8 mouse cellular contexts compared by ENCODE assay signal in the genomic region with DNA sequence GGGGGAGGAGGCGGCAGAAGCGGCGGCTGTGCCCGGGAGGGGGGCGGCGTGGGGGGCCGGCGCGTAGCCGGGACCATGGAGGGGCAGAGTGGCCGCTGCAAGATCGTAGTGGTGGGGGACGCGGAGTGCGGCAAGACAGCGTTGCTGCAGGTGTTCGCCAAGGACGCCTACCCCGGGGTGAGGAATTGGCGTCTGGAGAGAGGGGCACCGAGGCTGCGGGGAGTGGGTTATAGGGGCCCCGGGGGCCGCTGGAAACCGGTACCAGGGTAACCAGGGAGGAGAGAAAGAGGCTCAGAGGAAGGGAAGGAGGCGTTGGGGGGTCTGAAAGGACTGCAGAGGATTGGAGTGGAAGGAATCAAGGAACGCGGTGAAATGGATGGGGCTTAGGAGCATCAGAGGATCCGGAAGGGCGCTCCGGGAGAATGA. TPM values are rescaled to one million over a fixed set of nuclear protein-coding genes. Genes with fewer than 3 reads are reported as not detected.
A peak's percentile ranks its signal among the peaks of the same experiment; 100 is the strongest.
DNase-seq lines count a peak whose midpoint lies in the region; ATAC-seq and TF ChIP-seq lines count a peak whose summit lies in the region.

No protein-coding gene starts in this region.

- H3K9me3 ChIP-seq in embryonic facial prominence, embryonic 10.5 days, result no peaks in the 10 kb centered on the region
- no peaks in the 10 kb centered on the region for H3K9me3 ChIP-seq in hindbrain, embryonic 11.5 days (ENCODE audit: control insufficient read depth, low read length)
- H3K9me3 ChIP-seq in midbrain, embryonic 12.5 days, result no peaks in the 10 kb centered on the region

- peak overlapping the region; percentile 66 for H3K4me3 ChIP-seq in liver, adult 2 months (ENCODE audit: insufficient read depth, low read depth, low read length)
- H3K4me3 ChIP-seq in embryonic facial prominence, embryonic 10.5 days, result peak overlapping the region; percentile 90
- peak overlapping the region; percentile 90 for H3K4me3 ChIP-seq in hindbrain, embryonic 11.5 days (ENCODE audit: low read depth, low read length)
- peak overlapping the region; percentile 78 for H3K4me3 ChIP-seq in midbrain, embryonic 12.5 days

- 1% methylated on average over 23 of the region's 31 CpGs for WGBS in liver, adult 2 months
- 0% methylated on average over 31 of the region's 31 CpGs for WGBS in embryonic facial prominence, embryonic 10.5 days
- under 1% methylated on average over 23 of the region's 31 CpGs for WGBS in hindbrain, embryonic 11.5 days
- WGBS in midbrain, embryonic 12.5 days, result 0% methylated on average over 30 of the region's 31 CpGs

- no peaks in the 10 kb centered on the region for H3K36me3 ChIP-seq in liver, adult 2 months (ENCODE audit: control insufficient read depth, insufficient read depth, low read length)
- H3K36me3 ChIP-seq in embryonic facial prominence, embryonic 10.5 days (replicated peaks), result peaks cover 7% of the 10 kb centered on the region; the same call in 1 of the 2 replicates
- no peaks in the 10 kb centered on the region for H3K36me3 ChIP-seq in hindbrain, embryonic 11.5 days (ENCODE audit: control insufficient read depth, insufficient read depth, low read length)
- peaks cover 12% of the 10 kb centered on the region for H3K36me3 ChIP-seq in midbrain, embryonic 12.5 days

- no peak for DNase-seq in liver, adult 2 months (ENCODE audit: extremely low read depth, low read depth, low spot score)
- DNase-seq in liver, result no peak
- DNase-seq in embryonic facial prominence, embryonic 10.5 days (ENCODE audit: low spot score), result no peak
- DNase-seq in hindbrain, embryonic 11.5 days (ENCODE audit: low spot score), result peak; percentile 64
- no peak for DNase-seq in adrenal gland, adult 2 months
- DNase-seq in adrenal gland, postnatal 4 days (ENCODE audit: low spot score in 2 of 2), result no peak
- DNase-seq in frontal cortex, adult 2 months (ENCODE audit: extremely low spot score in 1 of 2, low spot score in 1 of 2), result no peak

- H3K27ac ChIP-seq in liver, adult 2 months (replicated peaks; ENCODE audit: insufficient read depth, low read depth, low read length), result no peak overlapping the region
- peak overlapping the region; percentile 88 for H3K27ac ChIP-seq in embryonic facial prominence, embryonic 10.5 days (replicated peaks)
- H3K27ac ChIP-seq in hindbrain, embryonic 11.5 days (ENCODE audit: low read depth, low read length), result peak overlapping the region; percentile 92
- peak overlapping the region; percentile 90 for H3K27ac ChIP-seq in midbrain, embryonic 12.5 days (replicated peaks)

- ATAC-seq in hindbrain, embryonic 11.5 days (ENCODE audit: low FRiP score), result peak; percentile 41; the same call in 1 of the 2 replicates
- no peak; the same call in 1 of the 2 replicates for ATAC-seq in midbrain, embryonic 12.5 days (ENCODE audit: low FRiP score, low read depth)

- peaks cover 1% of the 10 kb centered on the region; the same call in 1 of the 2 replicates for H3K4me1 ChIP-seq in liver, adult 2 months (ENCODE audit: control insufficient read depth, insufficient read depth, low read length)
- H3K4me1 ChIP-seq in embryonic facial prominence, embryonic 10.5 days, result peaks cover 83% of the 10 kb centered on the region
- peaks cover 22% of the 10 kb centered on the region for H3K4me1 ChIP-seq in hindbrain, embryonic 11.5 days (replicated peaks; ENCODE audit: control insufficient read depth, insufficient read depth, low read length)
- H3K4me1 ChIP-seq in midbrain, embryonic 12.5 days, result peaks cover 55% of the 10 kb centered on the region

- H3K9ac ChIP-seq in liver, adult 2 months (ENCODE audit: low read depth, low read length), result peak overlapping the region; percentile 83
- H3K9ac ChIP-seq in hindbrain, embryonic 11.5 days (ENCODE audit: low read depth, low read length), result peak overlapping the region; percentile 95
- peak overlapping the region; percentile 83 for H3K9ac ChIP-seq in midbrain, embryonic 12.5 days (replicated peaks)

- TF ChIP-seq POLR2A in liver, adult 2 months (IDR thresholded peaks at IDR 0.05; ENCODE audit: extremely low read depth, insufficient read depth, low read length), result no peak

- peak overlapping the region; percentile 64 for H3K4me2 ChIP-seq in hindbrain, embryonic 11.5 days (replicated peaks; ENCODE audit: low read depth, low read length)
- peak overlapping the region; percentile 76 for H3K4me2 ChIP-seq in midbrain, embryonic 12.5 days (replicated peaks)

- no peaks in the 10 kb centered on the region for H3K27me3 ChIP-seq in liver, adult 2 months (ENCODE audit: control insufficient read depth, insufficient read depth, low read length)
- H3K27me3 ChIP-seq in embryonic facial prominence, embryonic 10.5 days (replicated peaks; ENCODE audit: low read depth, poor library complexity, severe bottlenecking), result peaks cover 42% of the 10 kb centered on the region
- H3K27me3 ChIP-seq in hindbrain, embryonic 11.5 days (ENCODE audit: control insufficient read depth, insufficient read depth, low read length), result no peaks in the 10 kb centered on the region
- H3K27me3 ChIP-seq in midbrain, embryonic 12.5 days, result peaks cover 3% of the 10 kb centered on the region; the same call in 1 of the 2 replicates

- TF ChIP-seq CTCF in liver, adult 2 months (IDR thresholded peaks at IDR 0.05; ENCODE audit: low read depth, low read length), result no peak

- H3K79me2 ChIP-seq in liver, adult 2 months (ENCODE audit: control insufficient read depth, insufficient read depth, low read length), result no peaks in the 10 kb centered on the region

RNA-seq across cellular contexts. Expression of a gene that starts 2.2 kb away (rescaled TPM):
- 11.0 and 11.2 TPM in 2 replicates for total RNA-seq in liver, adult 2 months (2014; rRNA removed)
- polyA plus RNA-seq in liver, adult 2 months (2012; rRNA removed), result 30.4 and 33.4 TPM in 2 replicates
- polyA plus RNA-seq in embryonic facial prominence, embryonic 10.5 days (2016; fragmentation: Nextera tagmentation; extraction: Ambion mirVana), result 21.3 and 29.6 TPM in 2 replicates
- polyA plus RNA-seq in hindbrain, embryonic 11.5 days (2014; fragmentation: Nextera tagmentation; extraction: Ambion mirVana), result 74.5 and 89.4 TPM in 2 replicates
- 69.3 and 73.0 TPM in 2 replicates for polyA plus RNA-seq in midbrain, embryonic 12.5 days (2016; fragmentation: Nextera tagmentation; extraction: Ambion mirVana)
- total RNA-seq in adrenal gland, adult 2 months (2021), result 100 to 1,000 TPM in 1 of 2 experiments, 10 to 100 TPM in 1; 95.6 to 189 TPM
- 151 and 157 TPM in 2 replicates for polyA plus RNA-seq in adrenal gland, adult 2 months (2012; rRNA removed)
- total RNA-seq in adrenal gland, postnatal 4 days (2021), result 100 to 1,000 TPM; 103 to 105 TPM
- 41.3 and 41.4 TPM in 2 replicates for polyA plus RNA-seq in frontal cortex, adult 2 months (2012; rRNA removed)

RNA-seq across cellular contexts. Expression of a gene that starts 3.5 kb away (rescaled TPM):
- total RNA-seq in liver, adult 2 months (2014; rRNA removed), result 5.5 and 8.0 TPM in 2 replicates
- polyA plus RNA-seq in liver, adult 2 months (2012; rRNA removed), result 18.9 and 22.3 TPM in 2 replicates
- 16.5 and 31.6 TPM in 2 replicates for polyA plus RNA-seq in embryonic facial prominence, embryonic 10.5 days (2016; fragmentation: Nextera tagmentation; extraction: Ambion mirVana)
- polyA plus RNA-seq in hindbrain, embryonic 11.5 days (2014; fragmentation: Nextera tagmentation; extraction: Ambion mirVana), result 88.0 and 127 TPM in 2 replicates
- polyA plus RNA-seq in midbrain, embryonic 12.5 days (2016; fragmentation: Nextera tagmentation; extraction: Ambion mirVana), result 89.5 and 92.3 TPM in 2 replicates
- total RNA-seq in adrenal gland, adult 2 months (2021), result 10 to 100 TPM in 1 of 2 experiments, 1 to 10 TPM in 1; 6.0 to 12.9 TPM
- polyA plus RNA-seq in adrenal gland, adult 2 months (2012; rRNA removed), result 6.0 and 11.3 TPM in 2 replicates
- total RNA-seq in adrenal gland, postnatal 4 days (2021), result 10 to 100 TPM; 16.4 to 20.0 TPM
- 155 and 173 TPM in 2 replicates for polyA plus RNA-seq in frontal cortex, adult 2 months (2012; rRNA removed)

RNA-seq across cellular contexts. Expression of a gene that starts 20.1 kb away (rescaled TPM):
- 24.6 and 37.1 TPM in 2 replicates for total RNA-seq in liver, adult 2 months (2014; rRNA removed)
- polyA plus RNA-seq in liver, adult 2 months (2012; rRNA removed), result 33.8 and 43.6 TPM in 2 replicates
- 2.1 and 3.1 TPM in 2 replicates for polyA plus RNA-seq in embryonic facial prominence, embryonic 10.5 days (2016; fragmentation: Nextera tagmentation; extraction: Ambion mirVana)
- polyA plus RNA-seq in hindbrain, embryonic 11.5 days (2014; fragmentation: Nextera tagmentation; extraction: Ambion mirVana), result 4.5 and 5.0 TPM in 2 replicates
- polyA plus RNA-seq in midbrain, embryonic 12.5 days (2016; fragmentation: Nextera tagmentation; extraction: Ambion mirVana), result 3.0 and 3.9 TPM in 2 replicates
- total RNA-seq in adrenal gland, adult 2 months (2021), result 10 to 100 TPM; 33.2 to 40.5 TPM
- 32.3 and 44.1 TPM in 2 replicates for polyA plus RNA-seq in adrenal gland, adult 2 months (2012; rRNA removed)
- 10 to 100 TPM; 30.0 to 30.3 TPM for total RNA-seq in adrenal gland, postnatal 4 days (2021)
- polyA plus RNA-seq in frontal cortex, adult 2 months (2012; rRNA removed), result 9.0 and 9.1 TPM in 2 replicates

RNA-seq across cellular contexts. Expression of a gene that starts 26.2 kb away (rescaled TPM):
- 236 and 259 TPM in 2 replicates for total RNA-seq in liver, adult 2 months (2014; rRNA removed)
- polyA plus RNA-seq in liver, adult 2 months (2012; rRNA removed), result 193 and 230 TPM in 2 replicates
- polyA plus RNA-seq in embryonic facial prominence, embryonic 10.5 days (2016; fragmentation: Nextera tagmentation; extraction: Ambion mirVana), result 469 and 481 TPM in 2 replicates
- polyA plus RNA-seq in hindbrain, embryonic 11.5 days (2014; fragmentation: Nextera tagmentation; extraction: Ambion mirVana), result 387 and 395 TPM in 2 replicates
- 310 and 319 TPM in 2 replicates for polyA plus RNA-seq in midbrain, embryonic 12.5 days (2016; fragmentation: Nextera tagmentation; extraction: Ambion mirVana)
- 10 to 100 TPM; 34.0 to 75.2 TPM for total RNA-seq in adrenal gland, adult 2 months (2021)
- 133 and 183 TPM in 2 replicates for polyA plus RNA-seq in adrenal gland, adult 2 months (2012; rRNA removed)
- 100 to 1,000 TPM in 1 of 2 experiments, 10 to 100 TPM in 1; 90.3 to 116 TPM for total RNA-seq in adrenal gland, postnatal 4 days (2021)
- polyA plus RNA-seq in frontal cortex, adult 2 months (2012; rRNA removed), result 480 and 588 TPM in 2 replicates

RNA-seq across cellular contexts. Expression of a gene that starts 43.1 kb away (rescaled TPM):
- 0.27 and 0.46 TPM in 2 replicates for total RNA-seq in liver, adult 2 months (2014; rRNA removed)
- 0.93 and 1.1 TPM in 2 replicates for polyA plus RNA-seq in liver, adult 2 months (2012; rRNA removed)
- polyA plus RNA-seq in embryonic facial prominence, embryonic 10.5 days (2016; fragmentation: Nextera tagmentation; extraction: Ambion mirVana), result 3.9 and 4.7 TPM in 2 replicates
- 3.1 and 3.5 TPM in 2 replicates for polyA plus RNA-seq in hindbrain, embryonic 11.5 days (2014; fragmentation: Nextera tagmentation; extraction: Ambion mirVana)
- 2.3 and 3.1 TPM in 2 replicates for polyA plus RNA-seq in midbrain, embryonic 12.5 days (2016; fragmentation: Nextera tagmentation; extraction: Ambion mirVana)
- total RNA-seq in adrenal gland, adult 2 months (2021), result 1 to 10 TPM; 2.1 to 4.3 TPM
- polyA plus RNA-seq in adrenal gland, adult 2 months (2012; rRNA removed), result 0.93 and 1.1 TPM in 2 replicates
- total RNA-seq in adrenal gland, postnatal 4 days (2021), result 1 to 10 TPM; 6.4 to 6.7 TPM
- 4.1 and 6.6 TPM in 2 replicates for polyA plus RNA-seq in frontal cortex, adult 2 months (2012; rRNA removed)
